Mouse (Mus musculus) brain, embryonic 14.5 days (tissue): Measurements from ENCODE around the gene Xrcc6.

Experiments used
- CTCF ChIP-seq: fragments of 200-500 bp; IDR thresholded peaks from 2 replicates; pipeline ENCODE4 v1.5.1; 2012; ENCODE audit warnings: inconsistent platforms, mild to moderate bottlenecking, moderate library complexity, borderline replicate concordance; ENCODE audit not compliant: insufficient read depth, insufficient read length; ENCODE audit errors: extremely low read depth
- POLR2A ChIP-seq: fragments of 200-500 bp; IDR thresholded peaks from 2 replicates; pipeline ENCODE4 v1.6.1; 2012; ENCODE audit warnings: mild to moderate bottlenecking, inconsistent platforms, borderline replicate concordance; ENCODE audit not compliant: poor library complexity, insufficient read depth, insufficient read length, severe bottlenecking; ENCODE audit errors: extremely low read depth

DNA sequence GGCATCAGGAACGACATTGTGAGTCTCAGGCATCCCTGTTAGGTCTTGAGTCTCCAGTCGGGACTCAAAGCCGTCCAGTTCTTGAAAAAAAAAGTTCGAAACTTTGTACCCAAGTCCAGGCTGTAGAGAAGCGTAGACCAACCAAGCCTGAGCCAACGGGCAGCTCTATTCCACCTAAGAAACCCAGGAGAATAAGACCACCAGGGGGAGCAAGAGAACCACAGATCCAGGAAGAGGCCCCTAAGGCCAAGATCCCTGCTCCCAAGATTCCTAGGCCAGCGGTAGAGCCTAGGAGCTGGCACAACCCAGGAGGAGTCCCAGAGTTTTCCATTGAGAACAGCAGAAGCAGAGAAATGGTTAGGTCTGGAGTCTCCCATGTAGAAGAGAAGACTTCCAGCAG lies 77.9 kb downstream of the Xrcc6 start:
- TF ChIP-seq CTCF (peak; percentile 83), POLR2A (no peak)
